Mouse (Mus musculus): ENCODE results near the gene Plcz1. TPM values are rescaled to one million over a fixed set of nuclear protein-coding genes. Genes with fewer than 3 reads are reported as not detected.

The Plcz1 gene
- polyA plus RNA-seq, 1 experiment from 2014 or later = not detected

DNA sequence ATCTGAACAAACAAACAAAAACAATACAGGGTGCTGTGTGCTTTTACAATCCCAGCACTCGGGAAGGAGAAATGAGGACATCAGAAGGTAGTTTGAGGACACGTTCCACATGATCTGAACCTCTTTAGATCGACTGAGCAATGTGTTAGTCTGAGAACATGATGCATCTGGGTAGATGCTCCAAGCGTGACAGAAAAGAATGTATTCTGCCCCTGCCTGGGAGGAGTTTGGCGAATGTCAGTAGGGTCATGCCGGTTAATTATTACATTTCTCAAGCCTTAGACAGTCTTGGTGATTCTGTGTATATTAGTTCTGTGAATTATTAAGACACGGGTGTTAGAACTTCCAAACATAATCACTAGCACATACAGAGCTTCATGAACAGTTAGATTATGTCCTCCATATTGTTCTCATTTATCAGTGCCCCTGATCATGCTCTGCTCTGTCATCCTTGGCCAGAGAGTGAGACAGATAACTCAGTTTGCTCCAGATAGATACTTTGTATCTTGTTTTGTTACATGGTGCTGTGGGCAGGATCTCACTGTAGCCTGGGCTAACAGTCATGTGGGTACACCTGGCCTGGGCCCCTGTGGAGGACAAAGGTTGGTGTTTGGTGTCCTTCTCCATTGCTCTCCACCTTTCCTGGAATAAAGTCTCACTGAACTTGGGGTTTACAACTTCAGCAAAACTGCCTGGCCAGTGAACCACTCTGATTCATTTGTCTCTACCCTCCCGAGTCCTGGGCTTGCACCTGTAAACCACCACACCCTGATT, 94.0 kb downstream of the Plcz1 start:
- no peak overlapping the region for H3K9ac ChIP-seq
- no peak overlapping the region for H3K4me3 ChIP-seq
- no peaks in the 10 kb centered on the region for H3K9me3 ChIP-seq
- H3K27ac ChIP-seq (replicated peaks) = no peak overlapping the region
- no peaks in the 10 kb centered on the region for H3K36me3 ChIP-seq
- no peaks in the 10 kb centered on the region for H3K4me1 ChIP-seq
- ATAC-seq (ENCODE audit: extremely low read depth, insufficient number of reproducible peaks, low FRiP score, low TSS enrichment) = no peak
- H3K4me2 ChIP-seq = no peak overlapping the region
- H3K27me3 ChIP-seq (replicated peaks) = no peaks in the 10 kb centered on the region
- 70% methylated on average over 8 of the region's 8 CpGs for WGBS

Other genes with a start within 250 kb of the Plcz1 start
- not detected in 2 replicates for gene Capza3, start 205 bp downstream of the Plcz1 start, polyA plus RNA-seq (2015; fragmentation: Nextera tagmentation; extraction: Ambion mirVana)